Mouse (Mus musculus) embryonic fibroblast, embryonic 13.5 days (primary cell): Measurements from ENCODE around the gene Rassf8. TPM values are rescaled to one million over a fixed set of nuclear protein-coding genes. Genes with fewer than 3 reads are reported as not detected.

Source experiments
- H3K27ac ChIP-seq: 2 replicates; pipeline ENCODE4 v1.5.1; 2012; ENCODE audit warnings: low read length, control low read depth, inconsistent platforms; ENCODE audit not compliant: insufficient read depth
- H3K4me1 ChIP-seq: 2 replicates; pipeline ENCODE4 v1.6.1; 2011; ENCODE audit warnings: low read length; ENCODE audit not compliant: control insufficient read depth, insufficient read depth
- H3K4me3 ChIP-seq: 2 replicates; pipeline ENCODE4 v1.5.1; 2011; ENCODE audit warnings: mild to moderate bottlenecking, control low read depth, low read length; ENCODE audit not compliant: insufficient read depth
- CTCF ChIP-seq: IDR thresholded peaks from 2 replicates; pipeline ENCODE4 v1.5.1; 2011; ENCODE audit warnings: mild to moderate bottlenecking, control low read depth, low read length, moderate library complexity, borderline replicate concordance; ENCODE audit not compliant: insufficient read depth
- POLR2A ChIP-seq: IDR thresholded peaks from 2 replicates; pipeline ENCODE4 v1.6.1; 2011; ENCODE audit warnings: low read depth, mild to moderate bottlenecking, control low read depth, low read length, moderate library complexity
- polyA plus RNA-seq: library from polyadenylated mRNA; stranded (reverse); fragments of >200 nt; gene quantifications from 2 replicates; pipeline ENCODE4 v1.2.4, GENCODE M21; 2011; ENCODE audit warnings: low read depth; ENCODE audit not compliant: missing spikeins, insufficient read length

Rassf8 gene
- polyA plus RNA-seq, 1 experiment, result 73.0 TPM

DNA sequence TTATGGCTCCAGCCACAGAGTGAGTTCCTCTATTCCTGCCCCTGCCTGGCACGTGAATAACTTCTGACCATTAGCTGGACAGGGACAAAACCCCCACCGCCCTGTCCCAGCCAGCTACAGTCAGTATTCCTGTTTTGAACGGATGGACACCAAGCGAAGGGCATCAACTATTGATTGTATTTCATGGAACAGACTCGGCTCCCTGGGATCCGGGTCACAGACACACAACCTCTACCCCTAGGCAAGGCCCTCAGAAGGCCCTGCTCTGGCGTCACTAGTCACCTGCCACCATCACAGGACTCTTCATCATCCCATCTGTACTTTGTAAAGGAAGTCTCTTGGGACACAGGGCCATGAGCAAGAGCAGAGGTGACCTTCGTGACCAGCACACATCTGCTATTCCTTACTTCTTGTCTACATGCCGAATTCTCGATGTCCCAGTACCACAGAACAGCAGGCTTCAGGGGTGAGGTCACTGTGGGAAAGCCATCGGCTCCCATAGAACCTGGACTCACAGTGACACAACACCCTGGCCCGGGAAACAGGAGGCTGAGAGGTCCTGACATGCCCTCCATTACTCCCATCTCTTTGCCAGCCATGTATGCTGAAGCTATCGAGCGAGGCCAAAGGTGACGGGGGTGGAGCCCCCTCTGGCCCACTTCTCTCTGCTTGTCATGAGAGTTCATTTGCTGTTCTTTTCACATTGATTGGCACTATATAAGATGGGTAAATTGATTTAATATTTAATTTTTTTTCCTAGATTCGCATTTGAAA is 82.7 kb downstream of the Rassf8 start:
- Histone ChIP-seq H3K4me3 (no peak overlapping the region), H3K27ac (no peak overlapping the region), H3K4me1 (no peaks in the 10 kb centered on the region)
- TF ChIP-seq POLR2A (no peak), CTCF (no peak)

DNA sequence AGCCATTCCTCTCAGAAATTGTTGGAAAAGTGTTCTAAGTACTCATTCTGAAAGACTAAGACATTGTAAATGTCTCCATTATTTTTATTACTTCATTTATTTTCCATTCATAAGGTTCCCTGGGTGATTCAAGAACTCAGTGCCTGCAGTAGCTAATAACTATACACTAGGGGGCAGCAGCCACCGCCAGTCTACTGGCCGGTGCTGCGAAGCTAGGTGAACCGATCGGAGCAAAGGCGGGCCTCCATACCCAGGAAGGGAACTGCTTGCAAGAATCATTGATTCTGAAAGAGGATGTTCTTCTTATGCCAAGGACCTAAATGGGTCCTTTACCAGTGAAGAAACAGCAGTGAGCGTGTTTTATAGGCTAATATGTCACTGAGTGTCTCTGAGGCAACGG is 83.6 kb downstream of the Rassf8 start:
- no peak overlapping the region for H3K4me3 ChIP-seq
- no peaks in the 10 kb centered on the region for H3K4me1 ChIP-seq
- TF ChIP-seq CTCF (peak; percentile 67), POLR2A (no peak)
- H3K27ac ChIP-seq, result no peak overlapping the region

DNA sequence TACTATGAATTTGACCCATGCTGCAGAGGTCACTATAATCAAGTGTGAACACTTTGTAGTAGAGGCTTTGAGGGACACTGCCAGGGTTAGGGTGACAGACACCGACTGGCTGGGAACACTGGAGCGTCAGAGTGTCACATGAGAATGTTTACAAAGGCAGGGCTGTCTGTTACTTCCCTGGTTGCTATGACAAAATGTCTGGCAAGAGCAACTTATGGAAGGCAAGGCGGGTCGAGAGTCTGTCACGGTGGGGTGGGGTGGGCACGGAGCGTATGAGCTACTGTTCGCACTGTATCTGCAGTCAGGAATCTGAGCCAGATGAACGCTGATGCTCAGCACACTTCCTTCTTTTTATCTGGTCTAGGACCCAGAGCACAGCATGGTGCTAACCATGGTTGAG is 84.1 kb downstream of the Rassf8 start:
- Histone ChIP-seq H3K27ac (no peak overlapping the region), H3K4me3 (no peak overlapping the region), H3K4me1 (no peaks in the 10 kb centered on the region)
- TF ChIP-seq POLR2A (no peak), CTCF (no peak)

DNA sequence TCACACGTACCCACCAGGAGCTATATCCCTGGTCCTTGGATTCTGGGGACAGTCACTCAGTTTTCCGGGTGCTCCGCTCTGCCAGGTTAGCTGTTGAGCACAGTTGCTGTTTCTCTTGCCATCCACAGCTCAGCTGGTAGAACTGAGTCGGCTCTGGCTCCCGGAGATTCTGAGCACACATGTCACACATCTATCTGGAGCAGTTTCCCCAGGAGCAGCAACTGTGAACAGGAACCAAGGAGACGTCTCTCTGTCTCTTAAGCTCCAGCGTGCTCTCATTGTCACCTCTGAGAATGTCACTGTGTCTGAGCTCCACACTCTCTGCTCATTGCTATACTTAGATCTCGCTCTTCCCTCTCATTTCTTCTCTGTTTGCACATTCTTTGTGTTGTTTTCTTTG is 86.4 kb downstream of the Rassf8 start:
- H3K27ac ChIP-seq, result no peak overlapping the region
- H3K4me1 ChIP-seq, result no peaks in the 10 kb centered on the region
- no peak overlapping the region for H3K4me3 ChIP-seq
- TF ChIP-seq POLR2A (no peak), CTCF (no peak)

DNA sequence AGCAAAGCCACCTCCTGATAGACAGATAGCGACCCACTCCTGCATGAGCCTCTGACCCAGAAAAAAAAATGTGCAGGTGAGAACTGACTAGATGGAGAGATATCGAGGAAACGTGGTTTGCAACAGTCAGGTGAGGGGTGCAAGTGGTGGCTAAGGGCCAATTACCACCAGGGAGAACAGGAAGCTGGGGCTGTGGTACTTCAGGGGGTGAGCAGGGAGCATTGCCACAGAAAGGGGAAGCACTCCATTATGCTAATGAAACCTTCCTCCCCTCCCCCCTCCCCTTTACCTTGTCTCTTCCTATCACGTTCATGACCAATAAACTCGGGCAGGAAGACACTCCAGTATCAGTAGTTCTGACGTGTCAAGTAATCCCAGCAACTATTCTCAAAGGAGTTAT is 88.8 kb downstream of the Rassf8 start:
- Histone ChIP-seq H3K27ac (no peak overlapping the region), H3K4me1 (no peaks in the 10 kb centered on the region), H3K4me3 (no peak overlapping the region)
- no peak for TF ChIP-seq POLR2A
- TF ChIP-seq CTCF, result no peak

DNA sequence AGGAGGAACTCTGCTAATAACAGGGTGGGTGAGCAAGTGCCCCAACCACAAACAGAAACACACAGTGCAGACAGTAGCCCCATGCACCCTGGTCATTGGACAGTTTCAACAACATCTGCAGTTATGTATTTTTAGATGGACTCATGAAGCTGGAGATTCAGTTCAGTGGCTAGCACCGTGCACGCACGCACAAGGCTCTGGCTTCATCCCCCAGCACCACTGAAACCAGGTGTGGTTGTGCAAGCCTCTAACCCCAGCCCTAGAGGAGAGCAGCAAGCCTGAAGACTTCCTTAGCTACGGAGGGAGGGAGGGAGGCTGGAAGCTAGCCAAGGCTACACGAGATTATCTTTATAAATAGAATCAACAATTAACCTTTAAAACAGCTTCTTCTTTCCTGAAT is 99.1 kb downstream of the Rassf8 start:
- Histone ChIP-seq H3K4me1 (no peaks in the 10 kb centered on the region), H3K4me3 (no peak overlapping the region), H3K27ac (no peak overlapping the region)
- TF ChIP-seq POLR2A (no peak), CTCF (no peak)

DNA sequence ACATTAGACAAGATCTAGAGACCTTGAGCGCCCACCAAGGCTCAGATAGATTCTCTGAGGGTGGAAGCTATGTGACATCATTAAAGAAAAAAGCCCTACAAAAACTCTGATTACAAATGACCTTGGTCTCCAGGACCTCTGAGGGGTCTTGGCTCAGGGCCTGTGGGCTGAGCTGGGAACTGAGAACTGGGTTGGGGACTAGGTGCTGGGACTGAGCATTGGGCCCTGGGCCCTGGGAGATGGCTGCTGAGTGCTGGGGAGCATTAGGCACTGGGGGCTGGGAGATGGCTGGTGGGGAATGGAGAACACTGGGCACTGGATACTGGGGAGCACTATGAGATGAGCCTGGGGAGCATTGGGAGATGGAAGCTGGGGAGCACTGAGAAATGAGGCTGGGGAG is 99.5 kb downstream of the Rassf8 start:
- no peaks in the 10 kb centered on the region for H3K4me1 ChIP-seq
- TF ChIP-seq CTCF, result no peak
- no peak for TF ChIP-seq POLR2A
- no peak overlapping the region for H3K4me3 ChIP-seq
- no peak overlapping the region for H3K27ac ChIP-seq

DNA sequence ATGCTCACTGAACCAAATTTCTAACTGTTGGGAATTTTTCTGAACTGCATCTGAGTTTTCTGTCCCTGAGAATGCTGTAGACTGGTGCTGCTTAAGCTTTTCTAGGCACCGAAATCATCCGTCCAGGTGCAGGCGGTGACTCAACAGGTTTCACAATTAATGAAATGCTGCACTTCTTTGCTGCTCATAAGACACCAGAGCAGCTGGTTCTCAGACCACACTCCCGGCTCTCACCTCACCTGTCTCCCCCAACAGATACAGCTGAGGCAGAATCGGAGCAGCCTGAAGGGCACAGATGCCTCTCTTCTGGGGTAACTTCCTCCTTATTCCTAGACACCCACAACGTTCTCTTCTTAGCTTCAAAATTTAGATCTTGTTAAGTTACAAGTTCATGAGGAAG is 100.4 kb downstream of the Rassf8 start:
- Histone ChIP-seq H3K27ac (no peak overlapping the region), H3K4me1 (no peaks in the 10 kb centered on the region), H3K4me3 (no peak overlapping the region)
- no peak for TF ChIP-seq POLR2A

DNA sequence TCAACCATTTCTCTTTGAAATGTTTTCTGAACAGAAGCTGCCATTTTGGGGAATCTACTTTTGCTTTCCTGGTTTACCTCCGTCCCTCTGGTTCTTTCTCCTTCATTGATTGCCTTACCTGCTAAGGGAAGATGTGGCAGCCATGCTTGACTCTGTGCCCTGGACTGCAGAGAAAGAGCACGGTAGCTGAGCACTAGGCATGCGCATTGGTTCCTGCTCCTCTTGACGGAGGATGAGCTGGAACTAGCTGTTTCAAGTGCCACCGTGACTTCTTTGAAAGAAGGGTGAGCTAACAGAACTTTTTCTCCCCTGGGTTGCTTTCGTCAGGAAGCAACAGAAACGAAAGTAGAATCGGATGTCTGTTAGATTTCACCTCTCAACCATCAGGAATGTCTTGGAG is 101.1 kb downstream of the Rassf8 start:
- TF ChIP-seq CTCF (no peak), POLR2A (no peak)
- Histone ChIP-seq H3K4me1 (no peaks in the 10 kb centered on the region), H3K27ac (no peak overlapping the region), H3K4me3 (no peak overlapping the region)

DNA sequence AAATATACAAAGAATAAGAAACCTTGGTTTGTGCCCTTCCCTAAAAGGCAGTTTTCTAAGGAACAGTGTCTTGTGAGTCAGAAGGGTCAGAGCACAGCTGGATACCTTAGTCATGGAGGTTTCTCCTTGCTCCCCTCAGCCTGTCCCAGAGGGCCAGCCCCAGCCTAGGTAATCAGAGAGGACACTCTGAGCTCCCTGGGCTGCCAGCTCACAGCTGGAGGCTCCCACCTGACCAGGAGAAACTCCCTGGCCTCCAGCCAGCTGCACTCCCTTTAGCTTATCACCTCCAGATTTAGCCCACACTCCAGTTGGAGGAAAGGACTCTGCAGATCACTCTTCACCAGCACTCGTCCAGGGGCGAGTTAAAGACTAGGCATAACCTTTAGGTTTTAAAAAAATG is 104.2 kb downstream of the Rassf8 start:
- TF ChIP-seq POLR2A (no peak), CTCF (no peak)
- H3K4me3 ChIP-seq, result no peak overlapping the region
- H3K27ac ChIP-seq, result no peak overlapping the region
- H3K4me1 ChIP-seq, result peaks cover 2% of the 10 kb centered on the region
